Mouse (Mus musculus) midbrain, embryonic 12.5 days (tissue): ENCODE measurements around the gene Atp1a3. TPM values are rescaled to one million over a fixed set of nuclear protein-coding genes. Genes with fewer than 3 reads are reported as not detected.

Experiments
- ATAC-seq: fragments of 200-750 bp; cut with Nextera tagmentation; 2 replicates; pipeline ENCODE4 v1.8.0; 2017; ENCODE audit warnings: low read depth, moderate TSS enrichment, moderate library complexity; ENCODE audit not compliant: low FRiP score
- H3K27ac ChIP-seq: fragments of 300-500 bp; sonication (generic); replicated peaks from 2 replicates; pipeline ENCODE4 v1.5.1; 2016; ENCODE audit warnings: mild to moderate bottlenecking
- H3K27me3 ChIP-seq: fragments of 300-500 bp; sonication (generic); 2 replicates; pipeline ENCODE4 v1.6.1; 2016; ENCODE audit warnings: mild to moderate bottlenecking
- H3K36me3 ChIP-seq: fragments of 300-500 bp; sonication (generic); 2 replicates; pipeline ENCODE4 v1.6.1; 2016
- H3K4me1 ChIP-seq: fragments of 300-500 bp; sonication (generic); 2 replicates; pipeline ENCODE4 v1.6.1; 2016
- H3K4me2 ChIP-seq: fragments of 300-500 bp; sonication (generic); replicated peaks from 2 replicates; pipeline ENCODE4 v1.6.1; 2016; ENCODE audit warnings: mild to moderate bottlenecking, moderate library complexity
- H3K4me3 ChIP-seq: fragments of 300-500 bp; sonication (generic); 2 replicates; pipeline ENCODE4 v1.5.1; 2016; ENCODE audit warnings: mild to moderate bottlenecking
- H3K9ac ChIP-seq: fragments of 300-500 bp; sonication (generic); replicated peaks from 2 replicates; pipeline ENCODE4 v1.6.1; 2016; ENCODE audit warnings: mild to moderate bottlenecking, moderate library complexity
- H3K9me3 ChIP-seq: fragments of 300-500 bp; sonication (generic); 2 replicates; pipeline ENCODE4 v1.6.1; 2016; ENCODE audit warnings: mild to moderate bottlenecking
- WGBS: fragments of 180-500 bp; shearing (Covaris S2); methylation state at CpG from one replicate; pipeline ENCODE4 v1.1.7; 2016; 5-methylcytosine and 5-hydroxymethylcytosine counted together
- microRNA-seq: library from miRNA; unstranded; fragments of <30 nt; microRNA quantifications from one replicate; pipeline ENCODE4, GENCODE M21; 2017
- polyA plus RNA-seq: library from polyadenylated mRNA; unstranded; fragments of >200 nt; fragmentation: Nextera tagmentation; extraction: Ambion mirVana; gene quantifications from 2 replicates; pipeline ENCODE4 v1.2.1, GENCODE M21; 2016

Gene Atp1a3
- polyA plus RNA-seq, 1 experiment from 2014 or later: 77.8 TPM

DNA sequence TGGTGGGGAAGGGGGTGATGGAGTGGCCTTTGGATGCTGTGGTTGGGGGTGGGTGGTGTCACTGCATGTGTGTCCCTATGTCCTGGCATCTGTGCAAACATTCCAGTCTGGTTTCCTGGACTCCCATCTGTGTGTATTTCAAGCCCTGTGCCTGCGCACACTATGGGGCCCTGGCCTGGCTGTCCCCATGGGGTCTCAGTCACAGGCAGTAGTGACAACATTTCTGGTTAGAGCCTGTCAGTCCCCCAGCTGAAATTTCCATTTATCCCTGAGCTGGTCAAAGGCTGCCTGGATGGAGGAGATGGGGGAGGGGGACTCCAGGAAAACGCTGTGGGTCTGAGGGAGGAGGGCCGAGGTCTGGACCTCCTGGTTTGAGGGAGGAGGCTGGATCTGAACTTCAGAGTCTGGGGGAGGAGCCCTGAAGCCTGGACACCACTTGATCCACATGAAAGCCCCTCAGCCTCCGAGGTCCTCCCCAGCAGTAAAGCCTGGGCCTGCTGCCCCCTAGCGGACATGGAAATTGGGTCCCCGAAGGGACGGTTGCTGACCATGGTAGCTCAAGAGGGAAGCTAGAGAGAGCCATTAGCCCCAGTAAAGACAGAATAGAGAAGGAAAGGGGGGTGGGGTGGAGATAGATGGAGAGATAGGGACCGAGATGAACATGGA, 55.7 kb downstream of the Atp1a3 start:
- peak; percentile 67 for ATAC-seq
- peaks cover 99% of the 10 kb centered on the region for H3K27me3 ChIP-seq
- no peaks in the 10 kb centered on the region for H3K9me3 ChIP-seq
- WGBS: under 1% methylated on average over 8 of the region's 8 CpGs
- no peaks in the 10 kb centered on the region for H3K36me3 ChIP-seq
- H3K27ac ChIP-seq: peak overlapping the region; percentile 50
- H3K4me2 ChIP-seq: peak overlapping the region; percentile 44; the same call in 1 of the 2 replicates
- no peak overlapping the region for H3K4me3 ChIP-seq
- H3K9ac ChIP-seq: no peak overlapping the region
- H3K4me1 ChIP-seq: peaks cover 48% of the 10 kb centered on the region

DNA sequence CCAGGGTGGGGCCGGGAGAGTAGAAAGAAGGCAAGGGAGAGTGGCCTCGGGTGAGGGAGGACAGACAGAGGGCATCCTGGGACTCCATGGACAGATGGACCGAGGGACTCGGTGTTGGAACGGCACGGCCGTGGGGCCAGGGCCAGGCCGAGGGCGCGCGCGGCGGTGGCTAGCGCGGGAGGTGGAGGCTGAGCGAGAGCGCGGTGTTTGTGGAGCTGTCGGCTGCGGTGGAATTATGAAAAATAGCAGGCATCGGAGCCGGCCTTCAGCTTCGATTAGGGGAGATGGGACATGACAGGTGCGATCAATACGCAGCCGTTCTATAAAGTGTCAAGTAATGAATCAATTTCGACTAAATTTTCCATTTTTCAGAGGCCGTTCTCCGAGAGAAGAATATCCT, 57.0 kb downstream of the Atp1a3 start:
- H3K4me3 ChIP-seq: peak overlapping the region; percentile 18
- H3K27me3 ChIP-seq: peaks cover 99% of the 10 kb centered on the region
- no peaks in the 10 kb centered on the region for H3K9me3 ChIP-seq
- ATAC-seq: no peak
- peak overlapping the region; percentile 44 for H3K4me2 ChIP-seq
- peak overlapping the region; percentile 43 for H3K9ac ChIP-seq
- 2% methylated on average over 29 of the region's 29 CpGs for WGBS
- H3K36me3 ChIP-seq: no peaks in the 10 kb centered on the region
- H3K27ac ChIP-seq: 0 out of 2 replicates have a peak overlapping the region, but pooled peaks have one; percentile 15
- peaks cover 46% of the 10 kb centered on the region for H3K4me1 ChIP-seq

DNA sequence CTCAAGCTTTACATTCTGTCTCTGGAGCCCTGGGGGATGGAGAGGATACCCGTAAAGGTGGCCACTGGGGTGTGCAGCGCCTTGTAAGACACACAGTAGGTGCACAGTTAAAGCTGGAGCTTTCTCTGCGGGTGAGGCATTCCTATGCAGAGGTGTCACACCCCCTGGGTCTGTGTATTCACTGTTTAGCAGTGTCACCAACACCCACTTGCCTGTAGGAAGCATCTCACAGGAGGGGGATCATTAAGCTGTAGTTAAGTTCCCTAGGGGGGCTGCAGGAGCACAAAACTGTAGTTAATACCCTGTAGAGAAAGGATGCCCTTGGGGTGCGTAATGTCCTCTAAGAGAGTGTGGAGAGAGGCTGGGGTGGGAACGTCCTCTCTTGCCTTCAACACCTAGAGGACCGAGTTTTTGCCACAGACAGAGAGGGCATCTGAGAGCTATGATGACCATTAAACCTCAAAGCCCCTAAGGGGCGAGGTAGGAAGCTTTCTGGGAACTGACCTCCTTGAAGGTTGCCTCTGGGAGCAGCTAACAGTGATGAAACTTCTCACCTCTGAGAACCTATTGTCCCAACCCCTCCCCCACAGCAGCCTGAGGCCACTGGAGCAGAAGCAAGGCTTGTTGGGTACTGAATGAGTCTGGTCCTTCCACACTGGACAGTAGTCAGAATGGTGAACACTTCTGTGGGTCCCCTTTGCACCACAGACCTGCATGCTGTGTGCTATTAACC, 58.3 kb downstream of the Atp1a3 start:
- whole genome bisulfite sequencing: 4% methylated on average over 7 of the region's 7 CpGs
- Histone ChIP-seq H3K4me1 (peaks cover 39% of the 10 kb centered on the region), H3K4me2 (no peak overlapping the region), H3K4me3 (no peak overlapping the region), H3K27ac (no peak overlapping the region), H3K9me3 (no peaks in the 10 kb centered on the region), H3K36me3 (no peaks in the 10 kb centered on the region), H3K27me3 (peaks cover 100% of the 10 kb centered on the region), H3K9ac (no peak overlapping the region)
- no peak for ATAC-seq

DNA sequence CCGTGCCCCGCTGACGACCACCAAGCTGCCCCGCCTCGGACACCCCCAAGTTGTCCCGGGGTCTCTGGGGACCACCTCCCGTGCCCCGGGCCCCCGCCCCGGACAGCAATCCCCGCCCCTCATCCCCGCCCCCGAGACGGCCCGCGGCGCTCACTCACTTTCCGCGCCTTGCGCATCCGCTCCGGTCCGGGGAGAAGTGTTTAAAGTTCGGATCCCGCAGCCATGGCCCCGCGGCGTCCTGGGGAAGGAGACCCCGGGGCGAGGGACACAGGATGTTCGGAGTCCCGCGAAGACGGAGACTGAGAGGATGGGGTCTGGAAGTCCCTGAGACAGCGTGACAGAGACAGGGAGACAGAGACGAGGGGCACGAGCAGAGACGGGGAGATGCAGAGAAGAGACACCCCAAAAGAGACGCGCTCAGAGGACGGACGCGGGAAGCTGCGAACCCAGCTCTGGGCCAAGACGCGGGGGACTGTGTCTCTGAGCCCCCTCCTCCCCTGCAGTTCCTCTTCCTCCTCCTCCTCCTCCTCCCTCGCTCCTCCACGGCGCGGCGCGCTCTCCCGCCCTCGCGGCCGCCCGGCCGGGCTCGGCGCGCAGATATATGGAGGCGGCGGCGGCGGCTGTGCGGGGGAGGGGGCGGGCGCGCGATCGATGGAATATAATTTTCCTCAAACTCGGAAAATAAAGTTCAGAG, 61.4 kb downstream of the Atp1a3 start, which contains the start of gene Gm4881:
Gene Gm4881, minus strand, starts transcription at position 238 of the 694 bp plus-strand sequence.
- peak within 1 kb of the TSS; percentile 53 for H3K4me2 ChIP-seq
- ATAC-seq: no peak
- peaks cover 15% of the 10 kb centered on the region for H3K4me1 ChIP-seq
- peaks cover 100% of the 10 kb centered on the region for H3K27me3 ChIP-seq
- peak within 1 kb of the TSS; percentile 35 for H3K9ac ChIP-seq
- H3K9me3 ChIP-seq: no peaks in the 10 kb centered on the region
- under 1% methylated on average over 53 of the region's 72 CpGs for WGBS
- H3K4me3 ChIP-seq: peak within 1 kb of the TSS; percentile 40
- no peaks in the 10 kb centered on the region for H3K36me3 ChIP-seq
- H3K27ac ChIP-seq: no peak within 1 kb of the TSS

DNA sequence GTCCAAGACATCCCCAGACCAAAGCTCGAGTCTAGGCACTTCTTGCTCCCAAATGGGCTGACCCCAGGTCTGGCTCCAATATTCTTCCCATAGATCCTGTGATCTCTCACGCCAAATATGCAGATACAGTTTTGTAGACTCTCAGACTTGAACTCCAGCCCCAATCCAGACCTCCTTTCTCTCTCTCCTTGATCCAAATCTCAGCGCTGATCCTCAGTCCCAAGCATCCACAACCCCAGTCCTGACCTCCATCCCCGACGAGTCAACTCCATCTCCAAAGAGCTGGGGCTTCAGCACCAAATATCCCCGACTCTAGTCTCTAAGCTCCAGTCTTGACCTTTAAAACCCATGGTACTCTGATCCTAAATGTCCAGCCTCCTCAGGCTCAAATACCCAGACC, 62.1 kb downstream of the Atp1a3 start:
- Histone ChIP-seq H3K27ac (no peak overlapping the region), H3K27me3 (peaks cover 100% of the 10 kb centered on the region), H3K4me2 (peak overlapping the region; percentile 53; the same call in 1 of the 2 replicates), H3K9me3 (no peaks in the 10 kb centered on the region), H3K4me3 (peak overlapping the region; percentile 40), H3K4me1 (peaks cover 12% of the 10 kb centered on the region), H3K9ac (no peak overlapping the region), H3K36me3 (no peaks in the 10 kb centered on the region)
- ATAC-seq: no peak
- 2% methylated on average over 6 of the region's 6 CpGs for WGBS

DNA sequence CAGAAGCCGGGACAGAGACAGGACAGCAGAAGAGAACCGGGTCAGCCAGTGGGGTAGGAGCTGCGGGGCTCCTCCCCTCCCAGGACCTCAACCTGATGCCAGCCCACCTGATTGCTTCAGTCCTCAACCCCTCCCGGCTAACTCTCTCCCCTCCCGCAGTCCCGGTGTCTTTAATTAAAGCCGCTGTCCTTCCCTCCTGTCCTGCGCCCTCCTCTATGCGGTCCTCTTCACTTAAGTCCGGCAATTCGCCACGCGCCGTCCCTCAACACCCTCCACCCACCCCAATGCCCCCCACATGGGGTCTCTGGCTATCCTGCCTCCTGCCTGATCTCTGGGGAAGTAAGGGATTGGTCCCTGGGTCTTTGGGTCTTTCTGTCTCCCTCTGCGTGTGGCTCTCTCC, 74.1 kb downstream of the Atp1a3 start:
- ATAC-seq: no peak
- peaks cover 93% of the 10 kb centered on the region for H3K27me3 ChIP-seq
- WGBS: 0% methylated on average over 15 of the region's 15 CpGs
- H3K4me2 ChIP-seq: peak overlapping the region; percentile 58; the same call in 1 of the 2 replicates
- no peak overlapping the region for H3K27ac ChIP-seq
- peaks cover 21% of the 10 kb centered on the region for H3K4me1 ChIP-seq
- H3K9ac ChIP-seq: 0 out of 2 replicates have a peak overlapping the region, but pooled peaks have one; percentile 15
- peak overlapping the region; percentile 21 for H3K4me3 ChIP-seq
- H3K9me3 ChIP-seq: no peaks in the 10 kb centered on the region
- 0 out of 2 replicates have a peak, but pooled peaks cover 3% of the 10 kb centered on the region for H3K36me3 ChIP-seq

DNA sequence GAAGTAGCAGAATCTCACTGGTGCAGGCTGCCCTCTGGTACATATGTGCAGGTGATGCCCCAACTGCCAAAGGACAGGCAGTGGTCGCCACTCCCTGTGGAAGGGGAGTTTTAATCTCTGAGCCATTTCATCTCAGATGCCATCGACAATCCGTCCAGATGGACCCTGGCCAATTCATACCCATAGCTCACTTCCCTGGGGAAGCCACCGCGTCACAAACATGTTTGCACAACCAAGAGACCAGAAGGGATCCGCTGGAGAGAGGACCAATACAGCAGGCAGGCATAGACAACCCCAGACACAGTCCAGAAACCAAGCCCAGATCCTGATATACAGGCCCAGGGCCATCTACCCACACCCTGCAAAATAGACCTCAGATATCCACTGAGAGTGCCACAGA, 75.3 kb downstream of the Atp1a3 start:
- Histone ChIP-seq H3K36me3 (peaks cover 15% of the 10 kb centered on the region), H3K27ac (no peak overlapping the region), H3K9ac (no peak overlapping the region), H3K4me2 (peak overlapping the region; percentile 58), H3K4me1 (peaks cover 21% of the 10 kb centered on the region), H3K9me3 (no peaks in the 10 kb centered on the region), H3K27me3 (peaks cover 81% of the 10 kb centered on the region), H3K4me3 (no peak overlapping the region)
- no peak for ATAC-seq
- 45% methylated on average over 6 of the region's 6 CpGs for WGBS

Small RNA genes lying within 50 kb of the gene (microRNA-seq; reads per million reads assigned to microRNA genes)
- not detected for gene Mir7046
- not detected for gene Mir7047

Other genes starting within 250 kb of the Atp1a3 start
- not detected in 2 replicates for gene Cd177, start 245.6 kb downstream of the Atp1a3 start, polyA plus RNA-seq
- not detected in 2 replicates for gene Ceacam10, start 228.8 kb downstream of the Atp1a3 start, polyA plus RNA-seq
- gene Gm9844, start 143.7 kb downstream of the Atp1a3 start, polyA plus RNA-seq: 23.7 and 24.8 TPM in 2 replicates
- not detected in 2 replicates for gene Lypd4, start 136.0 kb downstream of the Atp1a3 start, polyA plus RNA-seq
- not detected in 2 replicates for gene Dmrtc2, start 135.9 kb downstream of the Atp1a3 start, polyA plus RNA-seq
- gene Rps19, start 121.6 kb downstream of the Atp1a3 start, polyA plus RNA-seq: 1,467 and 1,476 TPM in 2 replicates
- gene Cd79a, start 108.6 kb downstream of the Atp1a3 start, polyA plus RNA-seq: 0.31 and 0.36 TPM in 2 replicates
- gene Arhgef1, start 103.0 kb downstream of the Atp1a3 start, polyA plus RNA-seq: 78.6 and 79.4 TPM in 2 replicates
- gene Gm4881, start 61.5 kb downstream of the Atp1a3 start, polyA plus RNA-seq: 3.6 and 5.9 TPM in 2 replicates
- gene Rabac1, start 33.2 kb downstream of the Atp1a3 start, polyA plus RNA-seq: 111 and 118 TPM in 2 replicates
- gene Grik5, start 66.4 kb upstream of the Atp1a3 start, polyA plus RNA-seq: 14.9 and 18.1 TPM in 2 replicates
- gene Zfp574, start 66.6 kb upstream of the Atp1a3 start, polyA plus RNA-seq: 42.2 and 42.8 TPM in 2 replicates
- 44.0 and 63.7 TPM in 2 replicates for gene Pou2f2, start 173.8 kb upstream of the Atp1a3 start, polyA plus RNA-seq
- gene Dedd2, start 214.7 kb upstream of the Atp1a3 start, polyA plus RNA-seq: 11.7 and 12.2 TPM in 2 replicates
- 2.3 and 2.5 TPM in 2 replicates for gene Zfp526, start 215.5 kb upstream of the Atp1a3 start, polyA plus RNA-seq
- 17.9 and 19.0 TPM in 2 replicates for gene Gsk3a, start 231.9 kb upstream of the Atp1a3 start, polyA plus RNA-seq
- 8.8 and 10.0 TPM in 2 replicates for gene Erf, start 244.8 kb upstream of the Atp1a3 start, polyA plus RNA-seq